Mouse (Mus musculus): ENCODE measurements around the gene Gm18336.
"Not testable (repeated sequence)": the region's sequence is repeated elsewhere in the genome, so short reads cannot be mapped to it uniquely, and the experiment has no call there.

The Gm18336 gene

DNA sequence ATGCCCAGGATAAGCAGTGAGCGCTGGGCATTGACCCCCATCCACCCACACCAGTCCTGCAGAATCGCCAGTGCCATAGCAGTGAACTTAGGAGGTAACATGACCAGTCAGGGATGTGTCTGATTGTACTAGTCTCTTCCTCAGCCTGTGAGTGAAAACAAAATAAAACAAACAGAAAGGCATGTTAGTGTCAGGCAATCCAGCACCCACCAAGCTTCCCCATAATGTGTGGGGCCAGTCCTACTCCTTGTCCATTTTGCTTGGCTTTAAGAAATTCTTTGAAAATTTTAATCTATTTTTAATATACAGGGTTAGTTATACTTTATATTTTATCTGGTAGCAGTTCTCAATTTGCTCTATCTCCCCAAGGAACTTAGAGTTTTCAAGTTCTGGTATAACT lies at the start of gene Gm18336:
Gm18336 (minus strand) TSS at position 101 of the 400 bp plus-strand sequence.
- DNase-seq (ENCODE audit: low spot score in 2 of 2): not testable (repeated sequence)

DNA sequence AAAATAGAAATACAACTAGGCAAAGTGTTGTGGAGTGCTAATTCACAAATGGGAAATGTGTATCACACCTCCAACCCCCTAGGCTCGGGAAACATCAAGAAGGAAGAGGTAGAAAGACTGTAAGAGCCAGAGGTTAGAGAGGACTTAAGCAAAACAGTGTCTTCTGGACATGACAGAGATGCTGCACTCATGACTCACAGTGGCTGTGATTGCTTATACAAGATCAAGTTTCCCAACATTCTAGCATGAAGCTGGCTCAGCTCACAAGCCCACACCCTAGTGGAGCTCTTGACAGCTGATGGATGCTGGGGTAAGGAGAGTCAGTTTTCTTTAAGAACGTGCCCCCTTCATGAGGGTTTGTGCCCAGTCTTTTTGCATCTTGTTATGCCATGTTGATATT lies 42.9 kb upstream of the Gm18336 start:
- DNase-seq (ENCODE audit: low spot score in 2 of 2): no peak

DNA sequence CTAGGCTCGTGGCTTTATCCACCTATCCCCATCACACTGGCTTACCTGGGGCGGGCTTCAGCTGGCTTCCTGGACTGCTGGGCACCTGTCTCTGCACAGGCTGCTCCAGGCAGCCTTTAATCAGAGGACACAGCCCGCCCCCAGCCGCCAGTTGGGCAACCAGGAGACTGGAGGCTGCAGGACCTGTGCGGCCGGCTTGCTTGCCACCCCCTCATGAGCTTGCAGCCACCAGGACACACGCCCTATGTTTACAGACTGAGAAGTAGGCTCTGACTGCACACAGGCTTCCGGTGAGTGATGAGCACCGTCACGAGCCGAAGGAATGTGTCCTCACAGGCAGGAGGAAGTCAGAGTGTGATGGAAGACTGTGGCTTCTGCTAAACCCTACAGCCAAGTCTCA lies 36.7 kb upstream of the Gm18336 start, which contains the start of gene Trex2:
Trex2 (minus strand) TSS at position 93 of the 400 bp plus-strand sequence.
- DNase-seq (ENCODE audit: low spot score in 2 of 2): no peak

DNA sequence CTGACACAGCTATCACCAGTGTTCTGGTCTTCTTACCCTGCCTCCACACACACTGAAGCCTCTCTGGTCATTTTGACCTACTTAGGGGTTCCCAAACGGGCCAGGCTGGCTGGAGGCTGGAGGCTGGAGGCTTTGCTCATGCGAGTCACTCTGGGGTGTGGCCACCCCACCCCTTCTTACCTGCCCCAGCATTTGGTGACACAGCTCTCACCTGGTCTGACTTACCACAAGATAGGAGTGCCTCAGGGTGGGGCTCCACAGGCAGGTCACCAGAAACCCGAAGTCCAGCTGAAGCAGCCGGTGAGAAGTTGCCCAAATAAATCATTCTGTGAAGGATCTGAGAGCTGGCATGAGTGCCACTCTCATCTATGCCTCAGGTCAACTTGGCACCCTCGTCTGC lies 34.3 kb upstream of the Gm18336 start:
- no peak for DNase-seq (ENCODE audit: low spot score in 2 of 2)

DNA sequence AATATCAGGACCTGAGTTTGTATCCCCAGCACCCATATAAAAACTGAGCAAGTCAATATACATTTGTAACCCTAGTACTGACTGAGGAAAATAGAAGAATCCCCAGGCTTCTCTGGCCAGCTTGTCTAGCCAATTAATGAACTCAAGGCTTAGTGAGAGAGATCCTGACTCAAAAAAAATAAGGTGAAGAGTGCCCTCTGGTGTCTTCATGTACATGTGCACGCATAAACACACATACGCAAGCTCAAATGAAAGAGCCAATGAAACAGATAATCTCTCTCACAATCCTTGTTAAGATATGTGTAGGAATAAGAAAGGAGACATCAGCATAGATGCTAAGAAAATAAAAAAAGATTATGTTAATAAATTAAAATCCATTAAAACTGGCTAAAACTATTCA lies 31.5 kb upstream of the Gm18336 start:
- DNase-seq (ENCODE audit: low spot score in 2 of 2): peak in 1 of 2 experiments; percentile 1

DNA sequence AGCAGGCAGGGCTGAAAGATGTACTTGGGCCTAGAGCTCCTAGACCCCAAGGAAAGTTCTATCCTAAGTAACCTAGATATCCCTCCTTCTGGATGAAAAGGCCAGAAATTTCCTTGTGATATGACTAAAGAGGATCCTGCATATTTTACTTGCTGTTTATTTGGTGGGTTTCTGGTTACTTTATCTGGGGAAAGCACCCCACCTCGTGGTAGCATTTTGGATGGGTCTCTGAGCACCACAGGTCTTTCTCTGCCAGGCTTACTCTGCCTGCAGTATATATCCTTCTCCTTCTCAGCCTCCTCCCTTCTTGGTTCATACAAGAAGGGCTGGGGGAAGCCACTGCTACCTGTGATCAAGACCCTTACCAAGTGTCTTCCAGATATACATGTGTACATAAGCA lies 14.2 kb upstream of the Gm18336 start:
- no peak for DNase-seq (ENCODE audit: low spot score in 2 of 2)

DNA sequence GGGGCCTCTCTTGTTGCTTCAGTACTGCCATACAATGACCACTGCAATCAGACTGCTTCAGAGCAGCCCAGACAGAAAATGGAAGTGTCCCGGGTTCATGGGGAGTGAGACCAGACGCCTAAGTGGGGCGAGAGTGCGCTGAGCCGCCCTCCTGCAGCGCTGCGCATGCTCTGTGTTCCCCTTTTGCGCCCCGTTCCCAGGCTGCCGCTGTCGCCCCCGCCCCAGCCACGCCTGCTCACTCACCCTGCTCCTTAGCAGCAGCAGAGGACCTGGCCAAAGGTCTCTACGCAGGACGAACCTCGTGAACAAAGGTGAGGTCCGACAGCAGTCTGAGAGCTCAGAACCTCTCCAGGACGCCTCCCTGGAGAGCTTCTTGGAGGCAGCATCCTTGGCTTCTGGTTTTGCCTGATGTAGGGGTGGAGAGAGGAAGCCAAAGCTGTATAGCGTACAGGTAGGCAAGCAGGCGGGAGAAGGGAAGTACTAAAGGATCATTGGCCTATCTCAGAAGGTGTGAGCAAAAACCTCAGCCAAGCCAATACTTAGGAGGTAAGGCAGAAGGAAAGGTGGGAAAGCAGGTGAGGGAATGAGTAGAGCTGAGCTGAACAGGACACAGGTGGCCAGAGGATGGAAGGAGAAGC lies 12.5 kb upstream of the Gm18336 start, which contains the start of gene Zfp92:
Zfp92 (plus strand) TSS at position 217 of the 638 bp plus-strand sequence.
- no peak for DNase-seq (ENCODE audit: low spot score in 2 of 2)

DNA sequence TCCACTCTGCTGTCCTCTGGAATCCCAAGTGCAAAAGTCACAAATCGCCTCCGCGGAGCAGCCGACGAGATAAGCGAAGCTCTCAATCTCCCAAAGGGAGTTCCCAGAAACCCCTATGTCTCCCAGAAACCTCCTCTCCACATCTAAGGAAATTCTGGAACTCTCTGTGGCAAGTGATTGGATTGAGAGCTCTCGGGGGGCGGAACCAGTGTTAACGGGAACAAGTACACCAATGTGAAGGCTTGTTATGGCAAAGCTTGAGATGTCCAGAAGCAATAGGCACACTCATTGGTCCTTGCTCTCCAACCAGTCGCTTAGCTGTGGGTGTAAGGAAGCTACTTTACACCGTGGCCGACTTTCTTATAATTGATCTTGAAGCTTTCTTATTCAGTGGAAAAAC lies 3.1 kb upstream of the Gm18336 start:
- DNase-seq (ENCODE audit: low spot score in 2 of 2): no peak

DNA sequence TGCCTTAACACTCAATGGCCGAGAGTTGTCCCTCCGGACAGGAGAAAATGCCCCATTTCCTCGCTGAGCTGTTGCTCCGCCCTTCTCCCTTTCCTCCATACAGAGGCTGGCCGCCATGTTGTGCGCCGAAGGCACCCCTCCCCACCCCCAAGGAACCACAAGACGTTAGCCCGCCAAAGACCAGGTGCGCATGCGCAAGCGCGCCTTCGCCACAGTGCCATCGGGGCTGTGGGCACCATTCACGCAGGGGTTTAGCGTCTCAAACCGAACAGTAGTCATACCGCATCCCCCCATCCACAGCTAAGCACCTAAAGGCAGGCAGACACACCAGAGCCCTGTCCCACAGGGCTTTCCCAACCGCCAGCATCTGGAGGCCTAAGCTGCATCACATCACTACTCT lies 2.4 kb upstream of the Gm18336 start:
- no peak for DNase-seq (ENCODE audit: low spot score in 2 of 2)

DNA sequence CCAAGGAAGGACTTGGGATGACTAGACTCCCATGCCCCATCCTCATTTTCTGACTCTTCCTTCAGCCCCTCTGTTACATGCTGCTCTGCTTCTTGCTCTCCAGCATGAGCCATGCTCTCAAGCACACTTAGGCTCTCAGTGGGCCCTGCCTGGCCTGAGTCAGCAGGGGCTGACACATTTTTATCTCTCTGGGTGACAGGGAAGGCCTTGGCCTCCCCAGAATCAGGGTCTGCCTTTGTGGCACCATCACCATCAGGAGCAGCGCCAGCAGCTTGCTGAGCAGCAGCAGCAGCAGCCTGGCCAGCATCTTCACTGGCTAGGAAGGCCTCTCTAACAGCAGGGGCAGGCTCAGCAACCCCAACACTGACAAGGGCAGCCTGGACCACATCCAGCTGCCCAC lies 2.1 kb downstream of the Gm18336 start:
- no peak for DNase-seq (ENCODE audit: low spot score in 2 of 2)

DNA sequence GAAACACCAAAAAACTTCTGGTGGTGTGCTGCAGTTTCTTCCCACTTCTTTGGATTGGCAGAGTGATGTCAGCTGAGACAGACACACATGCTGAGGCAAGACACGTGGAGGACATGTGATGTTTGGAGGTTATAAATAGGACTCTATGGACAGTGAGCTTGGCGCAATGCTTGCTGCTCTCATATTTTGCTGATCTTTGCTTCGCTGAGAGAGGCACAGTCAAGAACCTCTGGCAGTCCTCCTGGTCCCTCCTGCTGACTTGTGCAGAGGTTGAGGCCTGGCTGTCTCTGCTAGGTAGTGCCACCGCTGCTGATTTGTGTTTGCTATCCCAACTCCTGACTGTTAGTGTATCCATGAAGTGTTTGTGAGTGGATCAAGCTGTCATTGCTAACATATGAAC lies 7.1 kb downstream of the Gm18336 start:
- no peak for DNase-seq (ENCODE audit: low spot score in 2 of 2)

DNA sequence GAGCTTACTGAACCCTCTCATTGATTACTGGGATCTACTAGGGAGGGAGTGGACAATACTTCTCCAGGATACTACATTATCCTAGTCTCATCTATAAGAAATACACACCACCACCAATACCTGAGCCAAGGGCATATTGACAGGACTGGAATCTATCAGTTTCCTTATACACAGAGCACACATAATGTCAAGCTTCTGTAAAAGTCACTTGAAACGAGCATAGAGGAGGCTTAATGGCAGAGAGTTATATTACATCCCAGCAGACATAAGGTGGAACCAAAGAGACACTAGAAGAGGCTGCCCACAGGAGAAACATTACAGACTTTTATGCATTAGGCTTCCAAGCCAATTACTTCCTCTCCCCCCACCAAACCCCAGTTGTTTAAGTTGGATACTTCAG lies 13.6 kb downstream of the Gm18336 start:
- no peak for DNase-seq (ENCODE audit: low spot score in 2 of 2)

DNA sequence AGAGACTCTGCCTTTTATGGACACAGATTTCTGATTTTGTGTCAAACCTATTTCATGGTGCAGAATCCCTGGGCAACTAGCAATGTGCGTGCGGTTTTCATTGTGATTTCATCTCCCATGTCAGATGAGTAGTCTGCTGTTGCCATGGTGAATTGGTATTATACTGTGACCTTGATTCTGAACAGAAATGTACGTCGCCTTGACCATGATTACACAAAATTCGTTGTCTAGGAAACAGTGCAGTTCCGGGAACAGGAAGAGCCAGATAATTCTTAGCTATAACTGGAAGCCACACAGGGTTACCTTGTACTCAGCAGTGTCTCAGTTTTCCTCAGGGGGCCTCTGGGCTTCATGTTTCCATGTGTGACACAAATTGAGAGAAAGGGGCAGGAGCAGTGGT lies 14.1 kb downstream of the Gm18336 start:
- no peak for DNase-seq (ENCODE audit: low spot score in 2 of 2)

DNA sequence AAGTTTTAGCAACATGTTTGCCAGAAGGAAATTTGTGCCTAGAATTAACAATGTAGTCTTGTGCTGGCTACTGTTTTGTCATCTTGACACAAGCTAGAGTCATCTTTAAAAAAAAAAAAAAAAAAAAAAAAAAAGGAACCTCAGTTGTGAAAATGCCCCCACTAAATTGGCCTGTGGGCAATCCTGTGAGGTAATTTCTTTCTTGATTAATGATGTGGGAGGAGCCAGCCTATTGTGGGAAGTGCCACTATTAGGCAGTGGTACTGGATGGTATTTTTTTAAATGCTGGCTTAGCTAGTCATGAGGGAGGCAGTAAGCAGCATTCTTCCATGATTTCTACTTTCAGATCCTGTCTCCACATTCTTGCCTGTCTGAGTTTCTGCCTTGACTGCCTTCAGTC lies 35.2 kb downstream of the Gm18336 start:
- DNase-seq (ENCODE audit: low spot score in 2 of 2): no peak

DNA sequence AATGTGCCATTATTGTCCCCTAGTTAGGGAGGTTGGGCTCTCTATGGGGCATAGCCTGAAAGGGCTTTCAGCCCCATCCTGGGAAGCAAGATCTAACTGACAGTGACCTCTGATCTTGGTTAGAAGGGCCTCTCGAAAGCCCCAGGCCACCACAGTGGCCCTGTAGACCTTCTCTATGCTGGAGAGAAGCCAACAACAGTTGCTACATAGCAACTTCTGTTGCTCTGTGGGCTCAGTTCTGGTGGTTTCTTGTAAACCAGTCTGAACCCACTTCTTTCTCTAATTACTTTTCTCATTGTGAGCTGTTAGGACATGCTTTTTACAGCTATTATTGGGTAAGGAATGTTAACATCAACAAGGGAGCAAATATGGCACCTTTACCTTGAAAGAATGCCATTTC lies 41.8 kb downstream of the Gm18336 start:
- no peak for DNase-seq (ENCODE audit: low spot score in 2 of 2)

DNA sequence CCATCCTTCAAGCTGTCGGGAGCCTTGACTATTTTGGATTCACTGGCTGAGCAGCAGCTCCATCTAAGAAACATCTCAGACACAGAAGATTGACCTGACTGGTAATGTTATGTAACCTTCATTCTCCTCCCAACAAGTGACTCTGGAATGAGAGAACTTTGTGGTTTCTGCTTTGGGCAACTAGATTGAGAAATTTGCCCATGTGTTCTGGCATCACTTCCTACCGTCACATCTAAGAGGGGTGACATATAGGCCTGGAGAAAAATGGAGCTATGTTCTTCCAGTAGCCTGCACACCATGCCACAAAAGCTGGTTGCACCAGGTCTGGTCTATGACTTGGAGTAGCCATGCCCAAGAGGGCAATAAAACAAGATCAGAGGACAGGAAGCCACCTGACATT lies 42.4 kb downstream of the Gm18336 start:
- DNase-seq (ENCODE audit: low spot score in 2 of 2): no peak

Measured in spleen, postnatal 36 days (tissue).